Mouse (Mus musculus) intestine, postnatal 0 days (tissue): Measurements from ENCODE around the gene Ntm. TPM values are rescaled to one million over a fixed set of nuclear protein-coding genes. Genes with fewer than 3 reads are reported as not detected.

Source experiments
- ATAC-seq: fragments of 200-750 bp; cut with Nextera tagmentation; 2 replicates; pipeline ENCODE4 v1.8.0; 2017; ENCODE audit warnings: mild to moderate bottlenecking, moderate TSS enrichment, moderate library complexity
- H3K27ac ChIP-seq: fragments of 300-500 bp; sonication (generic); 2 replicates; pipeline ENCODE4 v1.5.1; 2014; ENCODE audit warnings: mild to moderate bottlenecking, low read depth, low read length, moderate library complexity
- H3K27me3 ChIP-seq: fragments of 300-500 bp; sonication (generic); replicated peaks from 2 replicates; pipeline ENCODE4 v1.6.1; 2014; ENCODE audit warnings: low read length, mixed read lengths; ENCODE audit not compliant: control insufficient read depth, insufficient read depth
- H3K36me3 ChIP-seq: fragments of 300-500 bp; sonication (generic); 2 replicates; pipeline ENCODE4 v1.6.1; 2014; ENCODE audit warnings: mild to moderate bottlenecking, moderate library complexity; ENCODE audit not compliant: control insufficient read depth, insufficient read depth
- H3K4me1 ChIP-seq: fragments of 300-500 bp; sonication (generic); replicated peaks from 2 replicates; pipeline ENCODE4 v1.6.1; 2014; ENCODE audit warnings: antibody characterized with exemption, low read length, mixed read lengths; ENCODE audit not compliant: control insufficient read depth, insufficient read depth
- H3K4me2 ChIP-seq: fragments of 300-500 bp; sonication (generic); replicated peaks from 2 replicates; pipeline ENCODE4 v1.6.1; 2014; ENCODE audit warnings: low read depth, mild to moderate bottlenecking, moderate library complexity
- H3K4me3 ChIP-seq: fragments of 300-500 bp; sonication (generic); 2 replicates; pipeline ENCODE4 v1.5.1; 2014; ENCODE audit warnings: low read depth, low read length
- H3K9ac ChIP-seq: fragments of 300-500 bp; sonication (generic); 2 replicates; pipeline ENCODE4 v1.6.1; 2014; ENCODE audit warnings: mild to moderate bottlenecking, low read depth, low read length
- H3K9me3 ChIP-seq: fragments of 300-500 bp; sonication (generic); 2 replicates; pipeline ENCODE4 v1.6.1; 2016; ENCODE audit warnings: mixed run types; ENCODE audit not compliant: control insufficient read depth
- CTCF ChIP-seq: sonication (generic); IDR thresholded peaks from 2 replicates; pipeline ENCODE4 v1.5.1; 2016; ENCODE audit warnings: low read depth, mild to moderate bottlenecking, control low read depth, antibody characterized with exemption, moderate library complexity
- WGBS: fragments of 180-500 bp; shearing (Covaris S2); extraction: QIAGEN DNeasy Blood & Tissue Kit; methylation state at CpG from one replicate; pipeline ENCODE4 v1.1.7; 2014; 5-methylcytosine and 5-hydroxymethylcytosine counted together
- polyA plus RNA-seq: library from polyadenylated mRNA; unstranded; fragments of >200 nt; fragmentation: Nextera tagmentation; extraction: Ambion mirVana; gene quantifications from 2 replicates; pipeline ENCODE4 v1.2.1, GENCODE M21; 2015

The Ntm gene
- polyA plus RNA-seq, 1 experiment from 2014 or later: 1.1 TPM

- ATAC-seq: no peak
- Histone ChIP-seq H3K36me3 (no peaks in the 10 kb centered on the region), H3K9me3 (no peaks in the 10 kb centered on the region), H3K4me2 (no peak overlapping the region), H3K9ac (no peak overlapping the region), H3K27me3 (no peaks in the 10 kb centered on the region), H3K4me3 (no peak overlapping the region), H3K4me1 (no peaks in the 10 kb centered on the region), H3K27ac (no peak overlapping the region)
- 70% methylated on average over 14 of the region's 14 CpGs for WGBS
- no peak for TF ChIP-seq CTCF
Observed at GRCm38 (mm10) chr9:29653678-29654235, 309.2 kb downstream of the Ntm start.

GRCm38 (mm10) chr9:29652854-29653253 is 310.1 kb downstream of the Ntm start:
- Histone ChIP-seq H3K9me3 (no peaks in the 10 kb centered on the region), H3K27ac (no peak overlapping the region), H3K4me3 (no peak overlapping the region), H3K27me3 (no peaks in the 10 kb centered on the region), H3K4me1 (no peaks in the 10 kb centered on the region), H3K36me3 (no peaks in the 10 kb centered on the region), H3K4me2 (no peak overlapping the region), H3K9ac (no peak overlapping the region)
- no peak for TF ChIP-seq CTCF
- ATAC-seq: no peak
- 70% methylated on average over 7 of the region's 7 CpGs for WGBS

- no peaks in the 10 kb centered on the region for H3K9me3 ChIP-seq
- no peak overlapping the region for H3K4me3 ChIP-seq
- no peak for TF ChIP-seq CTCF
- no peak overlapping the region for H3K4me2 ChIP-seq
- H3K4me1 ChIP-seq: no peaks in the 10 kb centered on the region
- 63% methylated on average over 5 of the region's 5 CpGs for WGBS
- no peak for ATAC-seq
- H3K27me3 ChIP-seq: no peaks in the 10 kb centered on the region
- H3K9ac ChIP-seq: no peak overlapping the region
- H3K36me3 ChIP-seq: no peaks in the 10 kb centered on the region
- no peak overlapping the region for H3K27ac ChIP-seq
Observed at GRCm38 (mm10) chr9:29651856-29652255, 311.1 kb downstream of the Ntm start.

- Histone ChIP-seq H3K36me3 (no peaks in the 10 kb centered on the region), H3K27ac (no peak overlapping the region), H3K9ac (no peak overlapping the region), H3K4me1 (no peaks in the 10 kb centered on the region), H3K27me3 (no peaks in the 10 kb centered on the region), H3K9me3 (no peaks in the 10 kb centered on the region), H3K4me2 (no peak overlapping the region), H3K4me3 (no peak overlapping the region)
- no peak for ATAC-seq
- TF ChIP-seq CTCF: no peak
- WGBS: 73% methylated on average over 4 of the region's 4 CpGs
Observed at GRCm38 (mm10) chr9:29651226-29651625, 311.7 kb downstream of the Ntm start.

GRCm38 (mm10) chr9:29650679-29651078 is 312.3 kb downstream of the Ntm start:
- H3K9ac ChIP-seq: no peak overlapping the region
- H3K4me3 ChIP-seq: no peak overlapping the region
- H3K27me3 ChIP-seq: no peaks in the 10 kb centered on the region
- no peak overlapping the region for H3K27ac ChIP-seq
- no peaks in the 10 kb centered on the region for H3K4me1 ChIP-seq
- TF ChIP-seq CTCF: peak; percentile 82
- WGBS: 22% methylated on average over 4 of the region's 4 CpGs
- no peaks in the 10 kb centered on the region for H3K36me3 ChIP-seq
- H3K9me3 ChIP-seq: no peaks in the 10 kb centered on the region
- H3K4me2 ChIP-seq: no peak overlapping the region
- ATAC-seq: no peak

GRCm38 (mm10) chr9:29650266-29650665 is 312.7 kb downstream of the Ntm start:
- 79% methylated on average over 5 of the region's 5 CpGs for WGBS
- ATAC-seq: no peak
- H3K4me1 ChIP-seq: no peaks in the 10 kb centered on the region
- no peaks in the 10 kb centered on the region for H3K36me3 ChIP-seq
- H3K4me2 ChIP-seq: no peak overlapping the region
- no peaks in the 10 kb centered on the region for H3K27me3 ChIP-seq
- no peaks in the 10 kb centered on the region for H3K9me3 ChIP-seq
- no peak overlapping the region for H3K4me3 ChIP-seq
- no peak for TF ChIP-seq CTCF
- no peak overlapping the region for H3K9ac ChIP-seq
- H3K27ac ChIP-seq: no peak overlapping the region

- Histone ChIP-seq H3K9ac (no peak overlapping the region), H3K27me3 (no peaks in the 10 kb centered on the region), H3K4me2 (no peak overlapping the region), H3K9me3 (no peaks in the 10 kb centered on the region), H3K36me3 (no peaks in the 10 kb centered on the region), H3K27ac (no peak overlapping the region), H3K4me3 (no peak overlapping the region), H3K4me1 (no peaks in the 10 kb centered on the region)
- no peak for ATAC-seq
- WGBS: 85% methylated on average over 5 of the region's 5 CpGs
- TF ChIP-seq CTCF: no peak
Observed at GRCm38 (mm10) chr9:29648256-29648655, 314.7 kb downstream of the Ntm start.
